Mouse (Mus musculus) liver, embryonic 14.5 days (tissue): ENCODE measurements around the gene Btbd1. TPM values are rescaled to one million over a fixed set of nuclear protein-coding genes. Genes with fewer than 3 reads are reported as not detected.

ENCODE experiments used
- ATAC-seq: fragments of 200-750 bp; cut with Nextera tagmentation; 2 replicates; pipeline ENCODE4 v1.8.0; 2017; ENCODE audit warnings: moderate number of reproducible peaks, mild to moderate bottlenecking, moderate library complexity; ENCODE audit not compliant: insufficient read depth
- DNase-seq, 3 experiments: peaks; one replicate each; pipeline ENCODE4 v3.0.0-alpha.2; 2012 to 2013; ENCODE audit warnings: low read depth in 3 of 3, low spot score in 3 of 3
- H3K27ac ChIP-seq: fragments of 300-500 bp; sonication (generic); 2 replicates; pipeline ENCODE4 v1.5.1; 2014; ENCODE audit warnings: moderate library complexity, mild to moderate bottlenecking, control low read depth, inconsistent platforms
- H3K27me3 ChIP-seq: fragments of 300-500 bp; sonication (generic); 2 replicates; pipeline ENCODE4 v1.6.1; 2014; ENCODE audit warnings: mild to moderate bottlenecking, low read length, moderate library complexity; ENCODE audit not compliant: control insufficient read depth, insufficient read depth
- H3K36me3 ChIP-seq: fragments of 300-500 bp; sonication (generic); replicated peaks from 2 replicates; pipeline ENCODE4 v1.6.1; 2014; ENCODE audit warnings: low read depth; ENCODE audit not compliant: control insufficient read depth, insufficient read depth
- H3K4me1 ChIP-seq, 2 experiments: fragments of 200-500 bp in 1 of 2; fragments of 300-500 bp in 1 of 2; sonication (generic) in 1 of 2; replicated peaks; 2 replicates each; pipeline ENCODE4 v1.6.1; 2012 to 2014; ENCODE audit warnings: antibody characterized with exemption in 1 of 2, inconsistent platforms in 1 of 2, low read length in 1 of 2; ENCODE audit not compliant: control insufficient read depth in 2 of 2, insufficient read depth in 2 of 2
- H3K4me2 ChIP-seq: fragments of 300-500 bp; sonication (generic); 2 replicates; pipeline ENCODE4 v1.6.1; 2014; ENCODE audit warnings: low read depth, mild to moderate bottlenecking, control low read depth, moderate library complexity
- H3K4me3 ChIP-seq, 2 experiments: fragments of 200-500 bp in 1 of 2; fragments of 300-500 bp in 1 of 2; sonication (generic) in 1 of 2; 2 replicates each; pipeline ENCODE4 v1.5.1; 2012 to 2014; ENCODE audit warnings: low read depth in 2 of 2, low read length in 2 of 2, mild to moderate bottlenecking in 2 of 2, control low read depth in 1 of 2, inconsistent platforms in 1 of 2, moderate library complexity in 1 of 2; ENCODE audit not compliant: insufficient read depth in 1 of 2
- H3K9ac ChIP-seq: fragments of 300-500 bp; sonication (generic); replicated peaks from 2 replicates; pipeline ENCODE4 v1.6.1; 2014; ENCODE audit warnings: mild to moderate bottlenecking, control low read depth, moderate library complexity
- H3K9me3 ChIP-seq: fragments of 300-500 bp; sonication (generic); 2 replicates; pipeline ENCODE4 v1.6.1; 2016; ENCODE audit warnings: low read length, mixed read lengths; ENCODE audit not compliant: control insufficient read depth
- CTCF ChIP-seq: IDR thresholded peaks from 2 replicates; pipeline ENCODE4 v1.5.1; 2016; ENCODE audit warnings: antibody characterized with exemption, low read depth, control low read depth
- EP300 ChIP-seq: IDR thresholded peaks from 2 replicates; pipeline ENCODE4 v1.6.1; 2016; ENCODE audit warnings: antibody characterized with exemption, low read depth
- WGBS: fragments of 180-500 bp; shearing (Covaris S2); extraction: QIAGEN DNeasy Blood & Tissue Kit; methylation state at CpG from one replicate; pipeline ENCODE4 v1.1.7; 2014; ENCODE audit not compliant: insufficient replicate concordance; 5-methylcytosine and 5-hydroxymethylcytosine counted together
- polyA plus RNA-seq, 2 experiments: library from polyadenylated mRNA; depleted of rRNA in 1 of 2; stranded (reverse) in 1 of 2; unstranded in 1 of 2; fragments of >200 nt; fragmentation: Nextera tagmentation in 1 of 2; extraction: Ambion mirVana in 1 of 2; gene quantifications; 2 replicates each; pipeline versions ENCODE4 v1.2.1 to v1.2.3; 2012 to 2014

Btbd1 gene
- polyA plus RNA-seq, 2 experiments = 15.3 to 29.1 TPM

DNA sequence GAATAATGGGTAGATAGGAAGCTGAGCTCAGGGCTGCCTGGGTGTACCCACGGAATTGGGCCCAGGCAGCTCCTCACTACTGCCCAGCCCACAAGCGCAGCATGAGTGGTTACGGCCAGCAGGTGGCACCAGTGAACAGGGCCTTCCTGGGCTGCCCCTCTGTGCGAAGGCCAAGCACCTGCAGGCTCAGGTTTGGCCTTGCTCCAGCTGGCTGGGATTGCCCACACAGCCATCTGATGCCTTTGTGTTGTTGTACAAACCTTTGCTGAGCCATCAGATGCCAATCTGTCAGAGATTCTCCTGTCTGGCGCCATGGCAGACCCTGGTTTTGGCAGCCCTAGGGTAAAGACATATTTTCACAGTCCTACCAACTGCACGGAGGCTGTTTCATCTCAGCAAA is 38.9 kb upstream of the Btbd1 start:
- H3K4me1 ChIP-seq = peaks cover 0 to 3% of the 10 kb centered on the region in 2 experiments; a peak in 2 of 4 replicates
- no peaks in the 10 kb centered on the region for H3K36me3 ChIP-seq
- H3K4me2 ChIP-seq = no peak overlapping the region
- no peaks in the 10 kb centered on the region for H3K9me3 ChIP-seq
- peaks cover 6% of the 10 kb centered on the region for H3K27me3 ChIP-seq
- H3K9ac ChIP-seq = no peak overlapping the region
- no peak overlapping the region for H3K4me3 ChIP-seq
- WGBS = 35% methylated on average over 6 of the region's 6 CpGs
- H3K27ac ChIP-seq = no peak overlapping the region
- TF ChIP-seq EP300 = no peak
- peak; percentile 96 for TF ChIP-seq CTCF
- DNase-seq = peak in 1 of 3 experiments; percentile 28
- ATAC-seq = 0 out of 2 replicates have a peak, but pooled peaks have one; percentile 33

GRCm38 (mm10) chr7:81867231-81867930 is 38.1 kb upstream of the Btbd1 start:
- WGBS = 68% methylated on average over 9 of the region's 9 CpGs
- H3K4me2 ChIP-seq = no peak overlapping the region
- H3K36me3 ChIP-seq = no peaks in the 10 kb centered on the region
- peaks cover 0 to 3% of the 10 kb centered on the region in 2 experiments; a peak in 2 of 4 replicates for H3K4me1 ChIP-seq
- H3K9me3 ChIP-seq = no peaks in the 10 kb centered on the region
- H3K27ac ChIP-seq = no peak overlapping the region
- no peak overlapping the region for H3K4me3 ChIP-seq
- ATAC-seq = no peak
- DNase-seq = no peak
- H3K9ac ChIP-seq = no peak overlapping the region
- TF ChIP-seq EP300 (no peak), CTCF (no peak)
- H3K27me3 ChIP-seq = peaks cover 10% of the 10 kb centered on the region

- ATAC-seq (no peak), DNase-seq (no peak)
- no peaks in the 10 kb centered on the region for H3K36me3 ChIP-seq
- TF ChIP-seq CTCF (no peak), EP300 (no peak)
- H3K27ac ChIP-seq = no peak overlapping the region
- peaks cover 0 to 3% of the 10 kb centered on the region in 2 experiments; a peak in 2 of 4 replicates for H3K4me1 ChIP-seq
- no peak overlapping the region for H3K9ac ChIP-seq
- peaks cover 14% of the 10 kb centered on the region for H3K27me3 ChIP-seq
- no peak overlapping the region for H3K4me3 ChIP-seq
- 67% methylated on average over 6 of the region's 6 CpGs for WGBS
- H3K4me2 ChIP-seq = no peak overlapping the region
- no peaks in the 10 kb centered on the region for H3K9me3 ChIP-seq
These were observed 36.7 kb upstream of the Btbd1 start for GRCm38 (mm10) chr7:81865937-81866336.

GRCm38 (mm10) chr7:81864552-81864951 is 35.3 kb upstream of the Btbd1 start:
- 60% methylated on average over 6 of the region's 6 CpGs for WGBS
- no peaks in the 10 kb centered on the region for H3K36me3 ChIP-seq
- TF ChIP-seq EP300 (no peak), CTCF (no peak)
- no peak overlapping the region for H3K9ac ChIP-seq
- ATAC-seq (no peak), DNase-seq (no peak)
- H3K4me1 ChIP-seq = peaks cover 0 to 3% of the 10 kb centered on the region in 2 experiments; a peak in 2 of 4 replicates
- H3K9me3 ChIP-seq = no peaks in the 10 kb centered on the region
- H3K4me3 ChIP-seq = no peak overlapping the region
- H3K27ac ChIP-seq = no peak overlapping the region
- peaks cover 23% of the 10 kb centered on the region for H3K27me3 ChIP-seq
- H3K4me2 ChIP-seq = no peak overlapping the region
